Mouse (Mus musculus) embryonic fibroblast, embryonic 13.5 days (primary cell): Measurements from ENCODE around the gene Fam241a.

Experiments
- CTCF ChIP-seq: IDR thresholded peaks from 2 replicates; pipeline ENCODE4 v1.5.1; 2011; ENCODE audit warnings: mild to moderate bottlenecking, control low read depth, low read length, moderate library complexity, borderline replicate concordance; ENCODE audit not compliant: insufficient read depth
- POLR2A ChIP-seq: IDR thresholded peaks from 2 replicates; pipeline ENCODE4 v1.6.1; 2011; ENCODE audit warnings: low read depth, mild to moderate bottlenecking, control low read depth, low read length, moderate library complexity

DNA sequence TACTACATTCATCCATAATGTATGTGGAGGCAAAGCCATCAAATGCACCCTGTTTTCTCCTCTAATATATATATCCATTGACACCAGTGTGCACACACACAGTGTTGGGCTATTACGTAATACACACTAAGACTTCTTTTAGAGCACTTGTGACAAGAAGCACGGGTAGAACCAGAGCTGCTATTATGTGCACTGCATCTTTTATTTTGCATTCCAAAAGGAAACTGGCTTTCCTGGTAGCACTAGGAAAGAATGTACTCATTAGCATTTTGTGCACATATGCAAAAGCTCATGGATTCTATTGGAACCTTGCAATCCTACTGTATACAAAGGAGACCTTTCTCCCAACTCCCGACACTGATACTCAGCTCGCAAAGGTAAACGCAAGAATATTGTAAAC is 27.2 kb downstream of the Fam241a start:
- TF ChIP-seq CTCF (no peak), POLR2A (no peak)
